Mouse (Mus musculus) limb, embryonic 11.5 days (tissue): ENCODE data around the gene Adssl1. TPM values are rescaled to one million over a fixed set of nuclear protein-coding genes. Genes with fewer than 3 reads are reported as not detected.

Experiments
- ATAC-seq: fragments of 200-750 bp; cut with Nextera tagmentation; 2 replicates; pipeline ENCODE4 v1.8.0; 2017; ENCODE audit warnings: low read depth; ENCODE audit not compliant: insufficient number of reproducible peaks, low FRiP score, low TSS enrichment
- DNase-seq: peaks from one replicate; pipeline ENCODE4 v3.0.0-alpha.2; 2015; ENCODE audit warnings: low spot score
- H3K27ac ChIP-seq: fragments of 300-500 bp; sonication (generic); replicated peaks from 2 replicates; pipeline ENCODE4 v1.5.1; 2014; ENCODE audit warnings: low read depth, mild to moderate bottlenecking, low read length
- H3K27me3 ChIP-seq: fragments of 300-500 bp; sonication (generic); 2 replicates; pipeline ENCODE4 v1.6.1; 2014; ENCODE audit warnings: mild to moderate bottlenecking, low read length, mixed read lengths; ENCODE audit not compliant: control insufficient read depth, insufficient read depth
- H3K36me3 ChIP-seq: fragments of 300-500 bp; sonication (generic); 2 replicates; pipeline ENCODE4 v1.6.1; 2014; ENCODE audit warnings: mild to moderate bottlenecking, low read length, moderate library complexity, mixed read lengths; ENCODE audit not compliant: control insufficient read depth, insufficient read depth
- H3K4me1 ChIP-seq: fragments of 300-500 bp; sonication (generic); 2 replicates; pipeline ENCODE4 v1.6.1; 2014; ENCODE audit warnings: low read length, mixed read lengths; ENCODE audit not compliant: control insufficient read depth, insufficient read depth
- H3K4me2 ChIP-seq: fragments of 300-500 bp; sonication (generic); 2 replicates; pipeline ENCODE4 v1.6.1; 2014; ENCODE audit warnings: low read depth, mild to moderate bottlenecking, moderate library complexity; ENCODE audit not compliant: severe bottlenecking
- H3K4me3 ChIP-seq: fragments of 300-500 bp; sonication (generic); 2 replicates; pipeline ENCODE4 v1.5.1; 2014; ENCODE audit warnings: low read depth, low read length
- H3K9ac ChIP-seq: fragments of 300-500 bp; sonication (generic); 2 replicates; pipeline ENCODE4 v1.6.1; 2014; ENCODE audit warnings: mild to moderate bottlenecking, low read length
- H3K9me3 ChIP-seq: fragments of 300-500 bp; sonication (generic); 2 replicates; pipeline ENCODE4 v1.6.1; 2016; ENCODE audit warnings: low read length; ENCODE audit not compliant: control insufficient read depth
- WGBS: fragments of 180-500 bp; shearing (Covaris S2); extraction: QIAGEN DNeasy Blood & Tissue Kit; methylation state at CpG from one replicate; pipeline ENCODE4 v1.1.7; 2014; 5-methylcytosine and 5-hydroxymethylcytosine counted together
- polyA plus RNA-seq: library from polyadenylated mRNA; unstranded; fragments of >200 nt; fragmentation: Nextera tagmentation; extraction: Ambion mirVana; gene quantifications from 2 replicates; pipeline ENCODE4 v1.2.1, GENCODE M21; 2014

Adssl1 gene
- polyA plus RNA-seq, 1 experiment from 2014 or later = 4.4 TPM

GRCm38 (mm10) chr12:112590566-112591239, 29.1 kb upstream of the Adssl1 start:
- Histone ChIP-seq H3K9ac (no peak overlapping the region), H3K4me2 (no peak overlapping the region), H3K27ac (no peak overlapping the region), H3K4me1 (peaks cover 5% of the 10 kb centered on the region; the same call in 1 of the 2 replicates), H3K27me3 (peaks cover 11% of the 10 kb centered on the region), H3K36me3 (no peaks in the 10 kb centered on the region), H3K4me3 (no peak overlapping the region), H3K9me3 (no peaks in the 10 kb centered on the region)
- ATAC-seq (no peak; the same call in 1 of the 2 replicates), DNase-seq (no peak)
- WGBS = 62% methylated on average over 8 of the region's 8 CpGs

GRCm38 (mm10) chr12:112591240-112591639, 28.6 kb upstream of the Adssl1 start:
- Histone ChIP-seq H3K4me2 (no peak overlapping the region), H3K9me3 (no peaks in the 10 kb centered on the region), H3K4me3 (no peak overlapping the region), H3K4me1 (peaks cover 5% of the 10 kb centered on the region; the same call in 1 of the 2 replicates), H3K36me3 (no peaks in the 10 kb centered on the region), H3K27ac (no peak overlapping the region), H3K27me3 (peaks cover 11% of the 10 kb centered on the region), H3K9ac (no peak overlapping the region)
- WGBS = 89% methylated on average over 5 of the region's 5 CpGs
- DNase-seq (no peak), ATAC-seq (no peak)

GRCm38 (mm10) chr12:112591730-112592129, 28.1 kb upstream of the Adssl1 start:
- Histone ChIP-seq H3K27ac (no peak overlapping the region), H3K4me1 (peaks cover 5% of the 10 kb centered on the region; the same call in 1 of the 2 replicates), H3K9ac (no peak overlapping the region), H3K4me2 (no peak overlapping the region), H3K36me3 (no peaks in the 10 kb centered on the region), H3K4me3 (no peak overlapping the region), H3K9me3 (no peaks in the 10 kb centered on the region), H3K27me3 (peaks cover 11% of the 10 kb centered on the region)
- 84% methylated on average over 3 of the region's 3 CpGs for WGBS
- ATAC-seq (no peak), DNase-seq (no peak)

GRCm38 (mm10) chr12:112592985-112593734, 26.7 kb upstream of the Adssl1 start:
- WGBS = 79% methylated on average over 21 of the region's 21 CpGs
- DNase-seq = no peak
- ATAC-seq = no peak
- Histone ChIP-seq H3K9me3 (no peaks in the 10 kb centered on the region), H3K27me3 (peaks cover 4% of the 10 kb centered on the region), H3K9ac (no peak overlapping the region), H3K4me3 (no peak overlapping the region), H3K27ac (no peak overlapping the region), H3K4me2 (no peak overlapping the region), H3K36me3 (no peaks in the 10 kb centered on the region), H3K4me1 (peaks cover 5% of the 10 kb centered on the region; the same call in 1 of the 2 replicates)

- Histone ChIP-seq H3K27ac (no peak overlapping the region), H3K4me3 (no peak overlapping the region), H3K36me3 (no peaks in the 10 kb centered on the region), H3K4me2 (no peak overlapping the region), H3K9me3 (no peaks in the 10 kb centered on the region), H3K27me3 (peaks cover 4% of the 10 kb centered on the region; the same call in 1 of the 2 replicates), H3K9ac (no peak overlapping the region), H3K4me1 (peaks cover 5% of the 10 kb centered on the region; the same call in 1 of the 2 replicates)
- 70% methylated on average over 16 of the region's 16 CpGs for WGBS
- DNase-seq = no peak
- no peak for ATAC-seq
Observed at GRCm38 (mm10) chr12:112593951-112594915, 25.6 kb upstream of the Adssl1 start.

GRCm38 (mm10) chr12:112594989-112595388, 24.9 kb upstream of the Adssl1 start:
- H3K4me1 ChIP-seq = peaks cover 7% of the 10 kb centered on the region; the same call in 1 of the 2 replicates
- no peak overlapping the region for H3K4me3 ChIP-seq
- H3K27me3 ChIP-seq = no peaks in the 10 kb centered on the region
- no peak for ATAC-seq
- H3K4me2 ChIP-seq = no peak overlapping the region
- no peaks in the 10 kb centered on the region for H3K36me3 ChIP-seq
- H3K9ac ChIP-seq = no peak overlapping the region
- 60% methylated on average over 4 of the region's 4 CpGs for WGBS
- H3K9me3 ChIP-seq = no peaks in the 10 kb centered on the region
- DNase-seq = no peak
- H3K27ac ChIP-seq = no peak overlapping the region

GRCm38 (mm10) chr12:112595626-112596025, 24.2 kb upstream of the Adssl1 start:
- H3K9ac ChIP-seq = no peak overlapping the region
- no peak overlapping the region for H3K4me2 ChIP-seq
- no peak for ATAC-seq
- no peak overlapping the region for H3K4me3 ChIP-seq
- no peaks in the 10 kb centered on the region for H3K27me3 ChIP-seq
- DNase-seq = no peak
- H3K4me1 ChIP-seq = peaks cover 9% of the 10 kb centered on the region; the same call in 1 of the 2 replicates
- no peak overlapping the region for H3K27ac ChIP-seq
- H3K9me3 ChIP-seq = no peaks in the 10 kb centered on the region
- WGBS = 76% methylated on average over 4 of the region's 4 CpGs
- H3K36me3 ChIP-seq = no peaks in the 10 kb centered on the region

GRCm38 (mm10) chr12:112596454-112596853, 23.4 kb upstream of the Adssl1 start:
- 66% methylated on average over 9 of the region's 9 CpGs for WGBS
- Histone ChIP-seq H3K4me2 (no peak overlapping the region), H3K9ac (no peak overlapping the region), H3K4me3 (no peak overlapping the region), H3K27me3 (no peaks in the 10 kb centered on the region), H3K27ac (no peak overlapping the region), H3K36me3 (no peaks in the 10 kb centered on the region), H3K4me1 (peaks cover 9% of the 10 kb centered on the region; the same call in 1 of the 2 replicates), H3K9me3 (no peaks in the 10 kb centered on the region)
- no peak for ATAC-seq
- no peak for DNase-seq
